Mouse (Mus musculus) A20 (cell line): ENCODE measurements around the gene Olfr201.
"Not testable (repeated sequence)": the region's sequence is repeated elsewhere in the genome, so short reads cannot be mapped to it uniquely, and the experiment has no call there.

Experiments used
- DNase-seq: peaks from one replicate; pipeline ENCODE4 v3.0.0-alpha.2; 2011; ENCODE audit warnings: low read depth, low spot score

Gene Olfr201

GRCm38 (mm10) chr16:59272532-59272931 lies at the start of gene Olfr201:
Gene Olfr201 (minus strand): TSS chr16:59272632.
- not testable (repeated sequence) for DNase-seq

- no peak for DNase-seq
Observed at GRCm38 (mm10) chr16:59318148-59318547, 45.7 kb upstream of the Olfr201 start, which contains the start of gene Olfr204. Gene Olfr204 (minus strand): TSS chr16:59318248.

- no peak for DNase-seq
Observed at GRCm38 (mm10) chr16:59298581-59298980, 26.1 kb upstream of the Olfr201 start, which contains the start of gene Olfr203. Gene Olfr203 (plus strand): TSS chr16:59298881.

- not testable (repeated sequence) for DNase-seq
Observed at GRCm38 (mm10) chr16:59287576-59287975, 15.1 kb upstream of the Olfr201 start.

- no peak for DNase-seq
Observed at GRCm38 (mm10) chr16:59286693-59287092, 14.3 kb upstream of the Olfr201 start, which contains the start of gene Olfr202. Gene Olfr202 (minus strand): TSS chr16:59286793.

- DNase-seq, result no peak
Observed at GRCm38 (mm10) chr16:59283476-59283875, 11.0 kb upstream of the Olfr201 start.

GRCm38 (mm10) chr16:59280542-59280941 lies 8.1 kb upstream of the Olfr201 start:
- no peak for DNase-seq

- not testable (repeated sequence) for DNase-seq
Observed at GRCm38 (mm10) chr16:59269097-59269496, 3.3 kb downstream of the Olfr201 start.

- DNase-seq, result no peak
Observed at GRCm38 (mm10) chr16:59249684-59250083, 22.7 kb downstream of the Olfr201 start.

GRCm38 (mm10) chr16:59219667-59220066 lies 52.8 kb downstream of the Olfr201 start, which contains the start of gene Olfr199:
Gene Olfr199 (minus strand): TSS chr16:59219767.
- DNase-seq, result not testable (repeated sequence)

- DNase-seq, result not testable (repeated sequence)
Observed at GRCm38 (mm10) chr16:59217861-59218260, 54.6 kb downstream of the Olfr201 start.
